Mouse (Mus musculus) kidney, embryonic 14.5 days (tissue): ENCODE measurements around the gene Prkcsh. TPM values are rescaled to one million over a fixed set of nuclear protein-coding genes. Genes with fewer than 3 reads are reported as not detected.

ENCODE experiments used
- ATAC-seq: fragments of 200-750 bp; cut with Nextera tagmentation; 2 replicates; pipeline ENCODE4 v1.8.0; 2017; ENCODE audit warnings: moderate number of reproducible peaks, mild to moderate bottlenecking, moderate TSS enrichment, moderate library complexity; ENCODE audit not compliant: low FRiP score, low TSS enrichment
- H3K27ac ChIP-seq: fragments of 300-500 bp; sonication (generic); 2 replicates; pipeline ENCODE4 v1.5.1; 2014; ENCODE audit warnings: low read depth, mild to moderate bottlenecking, low read length, moderate library complexity, mixed read lengths
- H3K27me3 ChIP-seq: fragments of 300-500 bp; sonication (generic); 2 replicates; pipeline ENCODE4 v1.6.1; 2014; ENCODE audit warnings: mild to moderate bottlenecking, low read length; ENCODE audit not compliant: control insufficient read depth, insufficient read depth
- H3K36me3 ChIP-seq: fragments of 300-500 bp; sonication (generic); 2 replicates; pipeline ENCODE4 v1.6.1; 2014; ENCODE audit warnings: low read length, mixed read lengths; ENCODE audit not compliant: control insufficient read depth, insufficient read depth
- H3K4me1 ChIP-seq: fragments of 300-500 bp; sonication (generic); 2 replicates; pipeline ENCODE4 v1.6.1; 2014; ENCODE audit warnings: low read length, mixed read lengths; ENCODE audit not compliant: control insufficient read depth, insufficient read depth
- H3K4me2 ChIP-seq: fragments of 300-500 bp; sonication (generic); replicated peaks from 2 replicates; pipeline ENCODE4 v1.6.1; 2014; ENCODE audit warnings: low read depth, mild to moderate bottlenecking, low read length
- H3K4me3 ChIP-seq: fragments of 300-500 bp; sonication (generic); 2 replicates; pipeline ENCODE4 v1.5.1; 2014; ENCODE audit warnings: mild to moderate bottlenecking, low read length
- H3K9ac ChIP-seq: fragments of 300-500 bp; sonication (generic); 2 replicates; pipeline ENCODE4 v1.6.1; 2014; ENCODE audit warnings: low read depth, mild to moderate bottlenecking, low read length, moderate library complexity
- H3K9me3 ChIP-seq: fragments of 300-500 bp; sonication (generic); 2 replicates; pipeline ENCODE4 v1.6.1; 2016; ENCODE audit warnings: low read length; ENCODE audit not compliant: control insufficient read depth
- WGBS: fragments of 180-500 bp; shearing (Covaris S2); extraction: QIAGEN DNeasy Blood & Tissue Kit; methylation state at CpG from one replicate; pipeline ENCODE4 v1.1.7; 2014; 5-methylcytosine and 5-hydroxymethylcytosine counted together
- polyA plus RNA-seq: library from polyadenylated mRNA; unstranded; fragments of >200 nt; fragmentation: Nextera tagmentation; extraction: Ambion mirVana; gene quantifications from 2 replicates; pipeline ENCODE4 v1.2.1, GENCODE M21; 2014

The Prkcsh gene
- polyA plus RNA-seq = 104 and 118 TPM in 2 replicates

DNA sequence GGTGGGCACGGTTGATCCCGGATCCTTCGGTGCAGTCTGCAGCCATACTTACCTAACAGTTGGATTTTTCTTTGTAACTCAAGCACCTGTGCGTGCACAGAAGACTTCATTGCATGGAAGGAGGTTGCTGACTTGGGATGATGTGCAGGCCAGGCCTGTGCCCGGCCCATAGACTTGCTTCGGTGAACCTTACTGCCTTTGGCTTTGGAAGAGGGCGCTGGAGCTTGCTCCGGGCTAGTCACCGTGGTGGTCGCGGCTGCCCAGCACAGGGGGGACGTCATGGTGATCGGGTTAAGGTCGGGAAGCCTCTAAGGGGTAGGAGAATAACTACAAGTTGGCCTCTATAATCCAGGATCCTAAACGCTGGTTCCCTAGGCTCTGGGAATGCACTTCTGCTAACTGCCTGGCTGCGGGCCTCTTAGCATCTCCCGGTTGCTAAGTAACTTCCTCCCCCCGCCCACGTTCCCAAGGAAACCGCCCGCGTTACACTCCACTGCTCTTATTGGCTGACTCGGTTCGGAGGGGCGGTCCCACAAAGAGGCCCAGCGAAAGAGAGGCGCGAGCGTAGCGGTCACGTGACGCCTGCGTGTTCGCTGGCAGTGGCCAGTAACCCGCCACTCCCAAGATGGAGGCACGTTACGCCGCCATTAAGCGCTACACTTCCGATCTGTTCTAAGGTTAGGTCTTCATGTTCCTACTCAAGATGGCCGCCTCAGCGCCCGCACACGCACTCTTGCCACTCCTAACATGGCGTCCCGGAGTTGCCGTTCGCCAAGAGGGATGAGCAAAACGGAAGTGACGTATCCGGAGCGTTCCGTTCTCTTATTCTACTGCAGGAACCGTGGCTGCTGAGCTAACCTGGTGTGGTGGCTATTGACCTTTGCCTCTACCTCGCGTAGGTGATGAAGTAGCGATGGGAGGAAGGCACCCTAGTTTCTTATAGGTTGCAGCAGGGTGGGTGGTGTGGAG is at the start of gene Prkcsh, which contains the start of gene Ccdc151:
Gene Prkcsh, plus strand, starts transcription at position 613 of the 969 bp plus-strand sequence.
Gene Ccdc151, minus strand, starts transcription at position 441 of the 969 bp plus-strand sequence.
- Histone ChIP-seq H3K4me3 (peak within 1 kb of the TSS; percentile 74), H3K27me3 (0 out of 2 replicates have a peak, but pooled peaks cover 2% of the 10 kb centered on the region), H3K36me3 (peaks cover 34% of the 10 kb centered on the region), H3K27ac (peak within 1 kb of the TSS; percentile 59; the same call in 1 of the 2 replicates), H3K4me2 (peak within 1 kb of the TSS; percentile 62), H3K4me1 (peaks cover 18% of the 10 kb centered on the region), H3K9ac (peak within 1 kb of the TSS; percentile 68), H3K9me3 (no peaks in the 10 kb centered on the region)
- ATAC-seq = peak; percentile 99
- 6% methylated on average over 57 of the region's 57 CpGs for WGBS

DNA sequence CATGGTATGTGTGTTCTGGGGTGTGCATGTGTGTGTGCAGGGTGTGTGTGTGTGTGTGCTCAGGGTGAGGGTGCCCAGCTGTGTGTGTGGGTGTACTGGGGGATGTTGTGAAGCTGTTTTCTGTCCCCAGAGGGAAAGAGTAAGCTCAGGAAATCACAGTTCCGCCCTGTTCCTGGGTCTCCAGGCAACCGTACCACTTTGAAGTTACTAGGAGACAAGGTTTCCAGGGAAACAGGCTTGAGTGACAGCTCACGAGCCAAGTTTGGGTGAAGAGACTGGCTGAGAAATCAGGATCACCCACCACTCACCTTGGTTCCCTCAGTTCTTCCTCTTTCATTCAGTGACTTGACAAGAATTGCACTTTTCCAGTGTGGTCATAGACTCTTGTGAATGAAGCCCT is 49.0 kb upstream of the Prkcsh start:
- Histone ChIP-seq H3K27ac (no peak overlapping the region), H3K4me3 (no peak overlapping the region), H3K27me3 (no peaks in the 10 kb centered on the region), H3K4me2 (no peak overlapping the region), H3K4me1 (peaks cover 4% of the 10 kb centered on the region; the same call in 1 of the 2 replicates), H3K9ac (no peak overlapping the region), H3K9me3 (no peaks in the 10 kb centered on the region; the same call in 1 of the 2 replicates), H3K36me3 (no peaks in the 10 kb centered on the region; the same call in 1 of the 2 replicates)
- ATAC-seq = no peak
- 14% methylated on average over 3 of the region's 3 CpGs for WGBS

DNA sequence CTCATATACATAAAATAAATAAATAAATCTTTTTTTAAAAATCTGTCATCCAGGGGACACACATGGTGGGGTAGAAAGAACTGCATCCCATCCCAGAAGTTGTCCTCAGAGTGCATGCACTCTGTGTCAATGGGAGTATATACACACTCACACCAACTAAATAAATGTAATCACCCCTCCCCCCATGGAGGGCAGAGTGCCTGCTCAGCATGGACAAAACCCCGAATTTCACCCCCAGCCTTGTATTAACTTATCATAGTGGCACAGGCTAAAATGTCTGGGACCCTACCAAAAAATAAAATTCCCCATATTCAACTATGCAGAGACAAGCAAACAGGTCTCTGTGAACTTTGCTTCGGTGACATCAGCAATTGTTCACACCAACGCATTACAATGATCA is 48.0 kb upstream of the Prkcsh start:
- no peak overlapping the region for H3K27ac ChIP-seq
- no peak for ATAC-seq
- no peak overlapping the region for H3K9ac ChIP-seq
- no peaks in the 10 kb centered on the region for H3K27me3 ChIP-seq
- peak overlapping the region; percentile 67; the same call in 1 of the 2 replicates for H3K4me3 ChIP-seq
- WGBS = 84% methylated on average over 3 of the region's 3 CpGs
- H3K36me3 ChIP-seq = no peaks in the 10 kb centered on the region; the same call in 1 of the 2 replicates
- no peak overlapping the region; the same call in 1 of the 2 replicates for H3K4me2 ChIP-seq
- peaks cover 4% of the 10 kb centered on the region; the same call in 1 of the 2 replicates for H3K4me1 ChIP-seq
- no peaks in the 10 kb centered on the region; the same call in 1 of the 2 replicates for H3K9me3 ChIP-seq

DNA sequence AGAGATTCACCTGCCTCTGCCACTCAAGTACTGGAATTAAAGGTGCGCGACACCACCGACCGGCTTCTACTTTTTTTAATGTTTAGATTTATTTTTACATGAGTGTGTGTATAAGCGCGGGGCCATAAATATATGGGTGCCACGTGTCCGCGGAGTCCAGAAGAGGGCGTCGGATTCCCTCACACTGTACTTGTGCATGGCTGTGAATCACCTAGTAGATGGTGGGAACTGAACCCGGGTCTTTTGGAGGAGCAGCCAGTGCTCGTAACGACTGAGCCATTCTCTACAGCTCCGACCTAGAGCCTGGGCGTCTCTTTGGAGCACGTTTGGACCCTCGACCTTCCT is 47.4 kb upstream of the Prkcsh start:
- Histone ChIP-seq H3K36me3 (no peaks in the 10 kb centered on the region; the same call in 1 of the 2 replicates), H3K27ac (no peak overlapping the region), H3K4me2 (peak overlapping the region; percentile 62), H3K4me1 (peaks cover 4% of the 10 kb centered on the region; the same call in 1 of the 2 replicates), H3K9ac (peak overlapping the region; percentile 71; the same call in 1 of the 2 replicates), H3K27me3 (no peaks in the 10 kb centered on the region), H3K9me3 (no peaks in the 10 kb centered on the region; the same call in 1 of the 2 replicates), H3K4me3 (peak overlapping the region; percentile 67)
- peak; percentile 55 for ATAC-seq
- WGBS = 2% methylated on average over 18 of the region's 18 CpGs

DNA sequence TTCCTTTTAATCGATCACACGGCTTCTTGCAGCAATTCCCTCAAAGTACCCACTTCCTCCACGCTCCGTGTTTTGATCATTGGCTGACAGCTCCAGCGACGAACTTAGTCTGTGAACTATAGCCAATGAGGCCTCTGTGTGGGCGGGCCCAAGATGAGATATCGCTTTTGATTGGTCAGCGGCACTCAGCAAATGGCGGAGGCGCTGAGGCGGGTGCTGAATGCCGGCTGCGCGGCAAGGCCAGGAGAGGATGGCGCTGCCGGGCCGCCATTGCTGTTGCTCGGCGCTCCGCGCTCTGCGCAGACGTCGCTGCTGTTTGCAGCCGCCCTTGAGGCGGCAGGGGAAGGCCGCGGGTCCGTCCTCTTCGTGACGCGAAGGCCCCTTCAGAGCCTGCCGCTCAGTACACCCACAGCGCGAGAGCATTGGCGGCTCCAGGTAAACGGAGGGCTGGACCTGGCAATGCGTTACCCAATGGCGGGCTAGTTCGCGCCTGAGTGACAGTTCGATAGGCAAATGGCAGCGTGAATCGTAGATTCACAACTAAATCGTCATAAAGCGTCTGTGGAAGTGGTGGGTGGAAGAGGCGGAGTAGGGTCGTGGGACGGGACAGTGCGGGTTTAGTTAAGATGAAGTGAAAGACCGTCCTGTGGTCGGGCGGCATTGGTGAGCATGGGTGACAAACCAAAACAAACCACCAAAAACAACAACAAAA is 46.9 kb upstream of the Prkcsh start, which contains the start of gene Swsap1:
Gene Swsap1, plus strand, starts transcription at position 186 of the 712 bp plus-strand sequence.
- H3K36me3 ChIP-seq = no peaks in the 10 kb centered on the region; the same call in 1 of the 2 replicates
- peaks cover 1% of the 10 kb centered on the region; the same call in 1 of the 2 replicates for H3K27me3 ChIP-seq
- peak within 1 kb of the TSS; percentile 71 for H3K9ac ChIP-seq
- peaks cover 8% of the 10 kb centered on the region for H3K4me1 ChIP-seq
- H3K4me2 ChIP-seq = peak within 1 kb of the TSS; percentile 62
- WGBS = under 1% methylated on average over 51 of the region's 54 CpGs
- H3K9me3 ChIP-seq = no peaks in the 10 kb centered on the region; the same call in 1 of the 2 replicates
- peak within 1 kb of the TSS; percentile 67 for H3K4me3 ChIP-seq
- H3K27ac ChIP-seq = peak within 1 kb of the TSS; percentile 85
- peak; percentile 97 for ATAC-seq

DNA sequence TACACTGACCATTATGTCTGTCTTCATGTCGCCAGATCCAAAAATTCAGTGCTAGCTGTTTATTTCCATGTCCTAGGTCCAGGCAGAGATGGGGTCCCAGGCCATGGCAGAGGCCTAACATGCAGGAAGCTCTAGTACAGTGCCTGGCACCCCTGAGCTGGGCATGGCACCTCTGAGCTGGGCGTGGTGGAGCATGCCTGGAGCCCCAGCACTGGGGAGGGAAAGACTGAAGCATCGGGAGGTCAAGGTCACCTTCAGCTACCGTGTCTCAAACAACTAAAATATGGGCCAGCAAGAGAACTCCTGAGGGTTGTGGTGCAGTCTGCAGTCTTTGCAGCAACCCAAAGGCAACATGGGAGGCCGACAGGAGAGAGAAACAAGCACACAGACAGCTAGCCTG is 44.2 kb upstream of the Prkcsh start:
- 88% methylated on average over 5 of the region's 5 CpGs for WGBS

DNA sequence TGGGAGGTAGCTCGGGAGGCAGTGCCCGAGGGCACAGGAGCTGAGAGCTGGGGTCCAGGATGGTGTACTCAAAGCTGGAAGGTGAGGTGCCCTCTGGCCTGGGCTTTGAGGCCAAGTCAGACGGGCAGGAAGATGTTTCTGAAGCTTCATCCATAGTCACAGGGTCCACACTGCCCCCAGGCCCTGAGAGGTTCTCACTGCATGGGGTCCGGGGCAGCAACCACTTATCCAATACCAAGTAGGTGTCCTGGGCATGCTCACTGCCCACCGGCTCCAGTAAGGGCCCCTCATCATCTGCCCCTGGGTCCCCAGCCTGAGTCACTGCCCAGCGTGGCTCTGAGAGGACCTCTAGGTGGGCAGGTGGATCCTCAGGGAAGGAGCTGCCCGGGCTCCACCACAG is 43.4 kb upstream of the Prkcsh start:
- Histone ChIP-seq H3K9ac (no peak overlapping the region), H3K27me3 (peaks cover 12% of the 10 kb centered on the region), H3K27ac (no peak overlapping the region), H3K4me3 (no peak overlapping the region), H3K4me2 (no peak overlapping the region), H3K36me3 (no peaks in the 10 kb centered on the region; the same call in 1 of the 2 replicates), H3K9me3 (no peaks in the 10 kb centered on the region), H3K4me1 (peaks cover 31% of the 10 kb centered on the region)
- 91% methylated on average over 7 of the region's 7 CpGs for WGBS
- no peak for ATAC-seq

More for the DNA sequence above, 44.2 kb upstream of the Prkcsh start:
- Histone ChIP-seq H3K27me3 (peaks cover 12% of the 10 kb centered on the region), H3K9me3 (no peaks in the 10 kb centered on the region), H3K4me3 (no peak overlapping the region), H3K4me1 (peaks cover 30% of the 10 kb centered on the region), H3K4me2 (no peak overlapping the region), H3K9ac (no peak overlapping the region), H3K27ac (no peak overlapping the region), H3K36me3 (no peaks in the 10 kb centered on the region; the same call in 1 of the 2 replicates)
- ATAC-seq = no peak

DNA sequence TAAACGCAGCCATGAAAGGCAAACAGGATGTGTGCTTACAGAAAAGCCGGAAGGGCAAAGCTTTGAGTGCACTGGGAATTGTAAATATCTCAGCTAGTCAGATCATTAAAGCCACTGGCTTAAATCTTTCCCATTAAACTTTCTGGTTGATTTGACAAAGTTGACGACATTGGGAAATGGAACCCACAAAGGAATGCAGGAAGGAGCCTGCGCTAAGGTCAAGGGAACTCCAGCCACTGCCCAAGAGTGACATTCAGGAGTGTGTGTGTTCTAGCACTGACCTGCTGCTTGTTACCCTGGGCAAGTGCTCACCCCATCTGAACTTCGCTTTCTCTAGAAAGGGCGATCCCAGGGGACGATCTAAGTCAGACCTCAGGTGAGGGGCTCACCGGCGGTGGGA is 42.5 kb upstream of the Prkcsh start:
- Histone ChIP-seq H3K4me2 (peak overlapping the region; percentile 82), H3K4me3 (no peak overlapping the region), H3K27ac (no peak overlapping the region), H3K9me3 (no peaks in the 10 kb centered on the region), H3K36me3 (no peaks in the 10 kb centered on the region; the same call in 1 of the 2 replicates), H3K27me3 (peaks cover 12% of the 10 kb centered on the region), H3K4me1 (peaks cover 31% of the 10 kb centered on the region), H3K9ac (0 out of 2 replicates have a peak overlapping the region, but pooled peaks have one; percentile 19)
- WGBS = 32% methylated on average over 9 of the region's 9 CpGs
- no peak for ATAC-seq
